Mouse (Mus musculus) embryonic facial prominence, embryonic 12.5 days (tissue): ENCODE data around the gene Nav2. TPM values are rescaled to one million over a fixed set of nuclear protein-coding genes. Genes with fewer than 3 reads are reported as not detected.

ENCODE experiments used
- ATAC-seq: fragments of 200-750 bp; cut with Nextera tagmentation; 2 replicates; pipeline ENCODE4 v1.8.0; 2017; ENCODE audit not compliant: insufficient number of reproducible peaks, insufficient read depth, low FRiP score, low TSS enrichment
- H3K27ac ChIP-seq: fragments of 300-500 bp; sonication (generic); 2 replicates; pipeline ENCODE4 v1.5.1; 2016; ENCODE audit warnings: mild to moderate bottlenecking
- H3K27me3 ChIP-seq: fragments of 300-500 bp; sonication (generic); 2 replicates; pipeline ENCODE4 v1.6.1; 2016; ENCODE audit warnings: mild to moderate bottlenecking, moderate library complexity
- H3K36me3 ChIP-seq: fragments of 300-500 bp; sonication (generic); 2 replicates; pipeline ENCODE4 v1.6.1; 2016; ENCODE audit warnings: mild to moderate bottlenecking
- H3K4me1 ChIP-seq: fragments of 300-500 bp; sonication (generic); 2 replicates; pipeline ENCODE4 v1.6.1; 2016
- H3K4me2 ChIP-seq: fragments of 300-500 bp; sonication (generic); replicated peaks from 2 replicates; pipeline ENCODE4 v1.6.1; 2016; ENCODE audit warnings: mild to moderate bottlenecking, moderate library complexity
- H3K4me3 ChIP-seq: fragments of 300-500 bp; sonication (generic); 2 replicates; pipeline ENCODE4 v1.5.1; 2016; ENCODE audit warnings: mild to moderate bottlenecking
- H3K9ac ChIP-seq: fragments of 300-500 bp; sonication (generic); 2 replicates; pipeline ENCODE4 v1.6.1; 2016; ENCODE audit warnings: mild to moderate bottlenecking, moderate library complexity
- H3K9me3 ChIP-seq: fragments of 300-500 bp; sonication (generic); 2 replicates; pipeline ENCODE4 v1.6.1; 2016; ENCODE audit warnings: mild to moderate bottlenecking, moderate library complexity
- WGBS: fragments of 180-500 bp; shearing (Covaris S2); methylation state at CpG from one replicate; pipeline ENCODE4 v1.1.7; 2016; 5-methylcytosine and 5-hydroxymethylcytosine counted together
- polyA plus RNA-seq: library from polyadenylated mRNA; unstranded; fragments of >200 nt; fragmentation: Nextera tagmentation; extraction: Ambion mirVana; gene quantifications from 2 replicates; pipeline ENCODE4 v1.2.1, GENCODE M21; 2016

The Nav2 gene
- polyA plus RNA-seq, 1 experiment from 2014 or later = 14.2 TPM

- no peaks in the 10 kb centered on the region for H3K9me3 ChIP-seq
- ATAC-seq = no peak
- no peak overlapping the region for H3K4me3 ChIP-seq
- no peak overlapping the region for H3K27ac ChIP-seq
- peaks cover 15% of the 10 kb centered on the region for H3K27me3 ChIP-seq
- no peak overlapping the region for H3K4me2 ChIP-seq
- no peak overlapping the region for H3K9ac ChIP-seq
- no peaks in the 10 kb centered on the region for H3K36me3 ChIP-seq
- 37% methylated on average over 16 of the region's 16 CpGs for WGBS
- peaks cover 15% of the 10 kb centered on the region for H3K4me1 ChIP-seq
Observed at GRCm38 (mm10) chr7:49347338-49348272, 439.1 kb downstream of the Nav2 start.

DNA sequence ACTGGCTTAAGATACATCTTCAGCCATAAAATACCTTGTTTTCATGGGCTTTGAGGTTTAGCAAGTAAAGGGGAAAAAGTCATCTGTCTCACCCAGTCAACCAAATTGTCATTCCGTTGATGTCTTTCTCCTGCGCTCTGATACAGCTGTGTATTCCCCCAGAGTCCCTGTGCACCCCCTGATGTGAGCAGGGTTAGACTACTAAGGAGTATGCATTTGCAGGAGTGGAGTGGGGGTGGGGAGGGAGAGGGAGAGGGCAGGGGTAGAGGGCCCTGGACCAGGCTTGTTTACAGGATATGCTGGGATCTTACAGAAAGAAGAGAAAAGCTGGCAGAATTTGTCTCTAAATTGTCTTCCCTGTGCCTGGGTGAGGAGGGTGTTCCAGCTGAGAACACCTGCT is 440.1 kb downstream of the Nav2 start:
- Histone ChIP-seq H3K9me3 (no peaks in the 10 kb centered on the region), H3K9ac (no peak overlapping the region), H3K4me2 (no peak overlapping the region), H3K27ac (no peak overlapping the region), H3K4me3 (no peak overlapping the region), H3K27me3 (peaks cover 15% of the 10 kb centered on the region), H3K4me1 (peaks cover 5% of the 10 kb centered on the region), H3K36me3 (no peaks in the 10 kb centered on the region)
- no peak for ATAC-seq
- whole genome bisulfite sequencing = 10% methylated on average over 2 of the region's 2 CpGs

DNA sequence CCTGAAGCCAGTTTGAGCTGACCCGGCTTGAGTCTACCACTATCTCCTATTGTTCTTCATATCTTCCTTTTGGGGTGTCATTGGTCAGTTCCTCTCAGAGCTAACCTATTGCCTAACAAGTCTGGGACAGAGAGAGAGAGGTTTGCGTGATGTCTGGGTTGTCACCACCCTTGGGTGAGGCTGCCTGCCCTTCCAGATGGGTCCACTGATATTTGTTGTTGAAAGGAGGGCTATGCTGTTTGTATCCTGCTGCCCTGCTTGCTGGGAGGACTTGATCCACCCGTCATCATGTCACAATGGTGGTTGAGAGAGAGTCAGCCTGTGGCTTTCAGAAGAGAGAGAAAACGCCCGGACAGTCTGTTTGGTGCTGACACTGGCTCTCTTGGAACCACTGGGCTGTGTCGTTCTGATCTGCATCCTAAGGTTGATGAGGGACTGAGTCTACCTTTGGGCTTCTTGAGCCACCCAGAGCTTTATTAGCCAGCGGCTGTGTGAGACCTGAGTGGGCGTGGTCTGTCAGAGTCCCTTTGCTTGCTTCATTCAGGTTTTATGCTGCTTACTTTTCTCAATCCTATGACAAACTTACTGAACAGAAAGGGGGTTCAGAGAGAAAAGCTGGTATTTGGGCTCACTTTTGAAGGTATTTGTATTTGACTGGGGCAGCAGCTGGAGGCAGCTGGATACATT is 441.9 kb downstream of the Nav2 start:
- peaks cover 15% of the 10 kb centered on the region for H3K27me3 ChIP-seq
- H3K4me2 ChIP-seq = no peak overlapping the region
- 0 out of 2 replicates have a peak, but pooled peaks cover 2% of the 10 kb centered on the region for H3K4me1 ChIP-seq
- H3K9me3 ChIP-seq = no peaks in the 10 kb centered on the region
- WGBS = 67% methylated on average over 8 of the region's 8 CpGs
- H3K27ac ChIP-seq = no peak overlapping the region
- no peak for ATAC-seq
- H3K4me3 ChIP-seq = no peak overlapping the region
- no peak overlapping the region for H3K9ac ChIP-seq
- H3K36me3 ChIP-seq = no peaks in the 10 kb centered on the region

DNA sequence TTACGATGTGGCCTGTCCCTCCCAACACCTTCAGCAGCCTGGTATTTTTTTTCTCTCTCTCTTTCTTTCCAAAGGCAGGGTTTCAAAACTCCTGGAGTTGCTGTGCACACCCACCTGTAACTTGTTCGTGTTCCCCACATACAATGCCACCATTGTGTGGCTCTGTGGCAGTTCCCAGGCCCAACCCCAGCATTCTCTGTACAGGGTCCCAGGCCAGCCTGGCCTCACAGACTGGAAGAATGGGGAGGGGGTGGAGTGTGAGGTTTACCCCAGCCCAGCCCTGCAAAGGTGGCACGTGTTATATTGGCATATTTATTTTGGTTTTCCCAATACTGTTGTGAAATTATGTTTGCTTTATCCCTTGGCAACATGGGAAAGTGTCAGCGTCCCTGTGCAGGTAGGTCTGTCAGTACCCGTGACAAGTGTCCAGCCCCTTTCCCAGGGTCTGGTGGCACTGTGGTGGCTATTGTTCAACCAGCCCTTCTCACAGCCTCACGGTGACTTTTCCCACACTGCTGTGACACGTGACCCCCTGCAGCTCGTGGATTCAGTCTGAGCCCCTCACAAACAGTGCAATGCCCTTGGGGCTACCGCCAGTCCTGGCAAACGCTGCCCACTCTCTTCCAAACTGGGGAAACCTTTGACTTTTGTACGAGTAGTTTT is 443.2 kb downstream of the Nav2 start:
- no peak for ATAC-seq
- Histone ChIP-seq H3K4me3 (no peak overlapping the region), H3K4me2 (no peak overlapping the region), H3K4me1 (0 out of 2 replicates have a peak, but pooled peaks cover 2% of the 10 kb centered on the region), H3K27ac (no peak overlapping the region), H3K9ac (no peak overlapping the region), H3K36me3 (no peaks in the 10 kb centered on the region), H3K27me3 (peaks cover 15% of the 10 kb centered on the region), H3K9me3 (no peaks in the 10 kb centered on the region)
- 28% methylated on average over 11 of the region's 11 CpGs for WGBS

DNA sequence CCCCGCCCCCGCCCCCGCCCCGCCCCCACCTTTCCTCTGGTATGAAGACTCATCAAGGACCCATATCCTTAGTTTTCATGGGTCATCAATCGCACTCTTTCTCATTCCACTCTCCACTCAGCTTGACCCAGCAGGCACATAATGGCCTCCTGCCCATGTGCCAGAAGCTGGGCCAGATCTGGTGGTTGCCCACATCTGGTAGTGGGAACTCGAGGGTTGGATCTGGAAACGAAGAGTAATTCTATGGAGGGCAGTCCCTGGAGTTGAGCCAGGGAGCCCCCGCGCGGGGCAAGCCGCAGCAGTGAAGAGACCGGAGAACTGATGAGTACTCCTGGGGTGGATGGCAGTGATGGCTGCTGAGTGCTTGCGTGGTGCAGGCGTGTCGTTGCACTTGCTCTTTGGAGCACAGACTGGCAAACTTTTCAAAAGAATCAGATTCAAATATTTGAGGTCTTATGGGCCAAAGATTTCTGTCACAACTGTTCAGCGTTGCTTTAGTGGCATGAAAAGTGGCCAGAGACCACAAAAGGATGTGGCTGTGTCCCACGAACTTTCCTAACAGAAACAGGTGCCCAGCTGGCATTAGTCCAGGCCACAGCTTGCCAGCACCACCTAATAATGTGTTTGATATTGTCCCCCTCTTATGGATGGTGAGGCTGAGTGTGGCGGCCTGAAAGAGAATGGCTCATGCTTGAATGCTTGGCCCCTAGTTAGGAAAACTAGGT is 449.1 kb downstream of the Nav2 start:
- no peak overlapping the region for H3K4me3 ChIP-seq
- no peak overlapping the region for H3K27ac ChIP-seq
- H3K36me3 ChIP-seq = no peaks in the 10 kb centered on the region
- ATAC-seq = no peak
- H3K4me1 ChIP-seq = no peaks in the 10 kb centered on the region
- no peak overlapping the region for H3K4me2 ChIP-seq
- H3K27me3 ChIP-seq = no peaks in the 10 kb centered on the region
- no peaks in the 10 kb centered on the region for H3K9me3 ChIP-seq
- 80% methylated on average over 18 of the region's 18 CpGs for WGBS
- H3K9ac ChIP-seq = no peak overlapping the region

GRCm38 (mm10) chr7:49359120-49359519 is 450.6 kb downstream of the Nav2 start:
- H3K9ac ChIP-seq = no peak overlapping the region
- no peaks in the 10 kb centered on the region for H3K36me3 ChIP-seq
- no peak overlapping the region for H3K27ac ChIP-seq
- H3K9me3 ChIP-seq = no peaks in the 10 kb centered on the region
- no peaks in the 10 kb centered on the region for H3K27me3 ChIP-seq
- H3K4me1 ChIP-seq = no peaks in the 10 kb centered on the region
- no peak overlapping the region for H3K4me3 ChIP-seq
- no peak overlapping the region for H3K4me2 ChIP-seq
- WGBS = 90% methylated on average over 3 of the region's 3 CpGs
- ATAC-seq = no peak

- Histone ChIP-seq H3K9me3 (no peaks in the 10 kb centered on the region), H3K4me2 (no peak overlapping the region), H3K4me3 (no peak overlapping the region), H3K27ac (no peak overlapping the region), H3K27me3 (no peaks in the 10 kb centered on the region), H3K4me1 (no peaks in the 10 kb centered on the region), H3K9ac (no peak overlapping the region), H3K36me3 (no peaks in the 10 kb centered on the region)
- WGBS = 71% methylated on average over 3 of the region's 3 CpGs
- no peak for ATAC-seq
Observed at GRCm38 (mm10) chr7:49360597-49360996, 452.1 kb downstream of the Nav2 start.

DNA sequence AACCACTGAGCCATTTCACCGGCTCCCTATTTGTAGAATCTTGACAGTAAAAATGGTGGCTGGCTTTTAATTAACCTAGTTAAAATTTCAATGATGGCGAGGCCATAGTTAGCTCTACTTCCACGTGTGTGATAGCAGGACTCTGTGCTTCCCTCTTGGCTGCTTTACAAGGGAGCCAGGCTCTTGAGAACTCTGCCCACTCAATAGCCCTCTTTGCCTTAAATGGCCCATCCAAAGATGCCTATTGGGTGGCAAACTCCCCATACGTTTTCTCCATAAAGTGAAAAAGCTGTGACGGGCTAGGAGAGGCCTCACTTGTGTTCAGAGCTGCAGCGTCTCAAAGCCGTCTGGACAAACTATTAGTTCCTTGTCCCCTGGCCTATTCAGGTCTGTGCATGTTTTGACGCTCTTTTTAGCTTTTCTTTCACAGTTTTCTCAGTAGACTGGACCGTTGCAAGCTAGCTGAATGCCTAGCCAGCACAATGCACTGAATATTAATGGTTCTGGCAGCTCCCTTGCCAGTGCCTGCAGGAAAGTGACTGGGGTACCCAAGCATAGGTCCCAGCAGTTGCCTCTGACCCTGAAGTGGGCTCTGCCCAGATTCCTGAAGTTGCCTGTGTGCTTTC is 453.1 kb downstream of the Nav2 start:
- Histone ChIP-seq H3K4me2 (no peak overlapping the region), H3K9ac (no peak overlapping the region), H3K36me3 (no peaks in the 10 kb centered on the region), H3K4me1 (no peaks in the 10 kb centered on the region), H3K9me3 (no peaks in the 10 kb centered on the region), H3K4me3 (no peak overlapping the region), H3K27me3 (no peaks in the 10 kb centered on the region), H3K27ac (no peak overlapping the region)
- WGBS = 76% methylated on average over 9 of the region's 9 CpGs
- no peak for ATAC-seq

GRCm38 (mm10) chr7:49364486-49365162 is 456.1 kb downstream of the Nav2 start:
- H3K27ac ChIP-seq = no peak overlapping the region
- ATAC-seq = no peak
- no peaks in the 10 kb centered on the region for H3K4me1 ChIP-seq
- no peaks in the 10 kb centered on the region for H3K27me3 ChIP-seq
- no peaks in the 10 kb centered on the region for H3K9me3 ChIP-seq
- no peak overlapping the region for H3K9ac ChIP-seq
- 90% methylated on average over 13 of the region's 13 CpGs for WGBS
- no peak overlapping the region for H3K4me2 ChIP-seq
- no peaks in the 10 kb centered on the region for H3K36me3 ChIP-seq
- no peak overlapping the region for H3K4me3 ChIP-seq

DNA sequence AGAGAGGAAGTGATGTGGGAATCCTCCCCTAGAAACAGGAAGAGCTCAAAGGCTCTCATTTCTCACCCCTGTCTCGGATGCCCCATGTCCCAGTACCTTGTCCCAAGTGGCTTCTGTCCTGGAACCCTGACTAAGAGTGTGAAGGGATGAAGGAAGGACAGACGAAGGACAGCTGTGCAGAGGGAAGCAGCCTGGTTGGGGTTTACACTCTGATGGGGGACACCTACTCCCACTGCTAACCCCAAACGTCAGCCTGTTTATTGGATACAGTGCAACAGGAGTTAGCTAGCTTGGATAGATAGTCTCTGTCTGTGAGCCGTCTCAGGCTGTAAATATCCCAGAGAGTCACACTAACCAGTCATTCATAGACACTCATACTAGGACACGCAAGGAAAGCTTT is 460.1 kb downstream of the Nav2 start:
- no peaks in the 10 kb centered on the region for H3K36me3 ChIP-seq
- no peak overlapping the region for H3K4me3 ChIP-seq
- H3K4me2 ChIP-seq = no peak overlapping the region
- no peak overlapping the region for H3K27ac ChIP-seq
- no peaks in the 10 kb centered on the region for H3K27me3 ChIP-seq
- H3K9ac ChIP-seq = no peak overlapping the region
- H3K4me1 ChIP-seq = 0 out of 2 replicates have a peak, but pooled peaks cover 4% of the 10 kb centered on the region
- no peaks in the 10 kb centered on the region for H3K9me3 ChIP-seq
- no peak for ATAC-seq
- 62% methylated on average over 5 of the region's 5 CpGs for WGBS
